Mouse (Mus musculus): ENCODE data around the gene Pafah1b1. TPM values are rescaled to one million over a fixed set of nuclear protein-coding genes. Genes with fewer than 3 reads are reported as not detected.

Gene Pafah1b1
- polyA plus RNA-seq, 1 experiment from 2014 or later: 103 TPM

- H3K4me1 ChIP-seq (ENCODE audit: control insufficient read depth, insufficient read depth, low read length): no peaks in the 10 kb centered on the region
- no peaks in the 10 kb centered on the region; the same call in 1 of the 2 replicates for H3K9me3 ChIP-seq (ENCODE audit: control insufficient read depth, low read length)
- H3K4me3 ChIP-seq (ENCODE audit: low read depth, low read length): no peak overlapping the region
- WGBS: 95% methylated on average over 6 of the region's 6 CpGs
- no peak overlapping the region for H3K27ac ChIP-seq (ENCODE audit: low read depth, low read length)
- ATAC-seq (ENCODE audit: low FRiP score): no peak
- peak; percentile 74 for DNase-seq (ENCODE audit: low spot score, missing footprints)
- no peak overlapping the region for H3K9ac ChIP-seq (ENCODE audit: low read length)
- no peak overlapping the region for H3K4me2 ChIP-seq
- peaks cover 39% of the 10 kb centered on the region for H3K36me3 ChIP-seq (ENCODE audit: control insufficient read depth, insufficient read depth, low read length)
- no peaks in the 10 kb centered on the region for H3K27me3 ChIP-seq (ENCODE audit: control insufficient read depth, insufficient read depth, low read length)
Observed at GRCm38 (mm10) chr11:74662221-74662620, 62.2 kb downstream of the Pafah1b1 start.

GRCm38 (mm10) chr11:74661641-74662040 lies 62.8 kb downstream of the Pafah1b1 start:
- Histone ChIP-seq H3K4me2 (no peak overlapping the region), H3K4me3 (ENCODE audit: low read depth, low read length) (no peak overlapping the region), H3K9me3 (ENCODE audit: control insufficient read depth, low read length) (no peaks in the 10 kb centered on the region; the same call in 1 of the 2 replicates), H3K36me3 (ENCODE audit: control insufficient read depth, insufficient read depth, low read length) (peaks cover 42% of the 10 kb centered on the region), H3K27ac (ENCODE audit: low read depth, low read length) (no peak overlapping the region), H3K4me1 (ENCODE audit: control insufficient read depth, insufficient read depth, low read length) (no peaks in the 10 kb centered on the region), H3K27me3 (ENCODE audit: control insufficient read depth, insufficient read depth, low read length) (no peaks in the 10 kb centered on the region), H3K9ac (ENCODE audit: low read length) (no peak overlapping the region)
- no peak for ATAC-seq (ENCODE audit: low FRiP score)
- DNase-seq (ENCODE audit: low spot score, missing footprints): no peak
- WGBS: 93% methylated on average over 19 of the region's 19 CpGs

DNA sequence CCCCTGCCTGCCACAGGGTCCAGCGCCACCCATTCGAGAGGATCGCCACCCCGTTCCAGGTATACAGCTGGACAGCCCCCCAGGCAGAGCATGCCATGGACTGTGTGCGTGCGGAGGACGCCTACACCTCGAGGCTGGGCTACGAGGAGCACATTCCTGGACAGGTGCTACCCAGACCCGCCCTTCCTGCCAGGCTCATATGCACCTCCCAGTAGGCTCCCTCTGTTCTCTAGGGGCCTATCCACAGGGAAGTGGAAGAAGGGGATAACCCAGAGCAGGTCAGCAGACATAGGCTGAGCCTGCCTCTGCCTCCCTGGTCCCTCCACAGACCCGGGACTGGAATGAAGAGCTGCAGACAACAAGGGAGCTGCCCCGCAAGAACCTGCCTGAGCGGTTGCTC lies 64.1 kb downstream of the Pafah1b1 start:
- Histone ChIP-seq H3K27ac (ENCODE audit: low read depth, low read length) (no peak overlapping the region), H3K4me2 (no peak overlapping the region), H3K4me1 (ENCODE audit: control insufficient read depth, insufficient read depth, low read length) (no peaks in the 10 kb centered on the region), H3K4me3 (ENCODE audit: low read depth, low read length) (no peak overlapping the region), H3K27me3 (ENCODE audit: control insufficient read depth, insufficient read depth, low read length) (no peaks in the 10 kb centered on the region), H3K36me3 (ENCODE audit: control insufficient read depth, insufficient read depth, low read length) (peaks cover 34% of the 10 kb centered on the region), H3K9ac (ENCODE audit: low read length) (no peak overlapping the region), H3K9me3 (ENCODE audit: control insufficient read depth, low read length) (no peaks in the 10 kb centered on the region; the same call in 1 of the 2 replicates)
- ATAC-seq (ENCODE audit: low FRiP score) (no peak), DNase-seq (ENCODE audit: low spot score, missing footprints) (no peak)
- WGBS: 94% methylated on average over 13 of the region's 13 CpGs

DNA sequence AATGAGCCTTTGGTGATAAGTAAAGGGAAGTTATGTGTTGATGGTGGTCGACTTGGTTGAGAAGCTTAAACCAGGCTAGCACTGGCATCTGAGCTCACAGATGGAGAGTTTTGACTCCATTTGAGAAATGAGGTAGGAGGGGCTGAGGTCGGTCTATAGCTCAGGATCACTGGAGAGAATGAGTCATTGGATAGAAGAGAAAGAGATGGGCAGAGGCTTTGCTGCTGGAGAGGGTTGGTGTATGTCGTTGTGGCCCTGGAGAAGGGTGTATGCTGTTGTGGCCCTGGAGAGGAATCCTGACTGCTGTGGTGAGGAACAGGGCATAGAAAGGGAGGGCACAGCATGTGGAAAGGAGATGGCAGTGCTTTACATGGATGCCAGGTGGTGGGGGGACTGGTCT lies 68.5 kb downstream of the Pafah1b1 start:
- DNase-seq (ENCODE audit: low spot score, missing footprints) (peak; percentile 54), ATAC-seq (ENCODE audit: low FRiP score) (no peak)
- H3K4me1 ChIP-seq (ENCODE audit: control insufficient read depth, insufficient read depth, low read length): peaks cover 10% of the 10 kb centered on the region
- H3K9me3 ChIP-seq (ENCODE audit: control insufficient read depth, low read length): no peaks in the 10 kb centered on the region; the same call in 1 of the 2 replicates
- peaks cover 31% of the 10 kb centered on the region for H3K36me3 ChIP-seq (ENCODE audit: control insufficient read depth, insufficient read depth, low read length)
- no peak overlapping the region for H3K4me3 ChIP-seq (ENCODE audit: low read depth, low read length)
- 91% methylated on average over 3 of the region's 3 CpGs for WGBS
- H3K4me2 ChIP-seq: no peak overlapping the region
- no peak overlapping the region for H3K9ac ChIP-seq (ENCODE audit: low read length)
- no peak overlapping the region for H3K27ac ChIP-seq (ENCODE audit: low read depth, low read length)
- H3K27me3 ChIP-seq (ENCODE audit: control insufficient read depth, insufficient read depth, low read length): no peaks in the 10 kb centered on the region

DNA sequence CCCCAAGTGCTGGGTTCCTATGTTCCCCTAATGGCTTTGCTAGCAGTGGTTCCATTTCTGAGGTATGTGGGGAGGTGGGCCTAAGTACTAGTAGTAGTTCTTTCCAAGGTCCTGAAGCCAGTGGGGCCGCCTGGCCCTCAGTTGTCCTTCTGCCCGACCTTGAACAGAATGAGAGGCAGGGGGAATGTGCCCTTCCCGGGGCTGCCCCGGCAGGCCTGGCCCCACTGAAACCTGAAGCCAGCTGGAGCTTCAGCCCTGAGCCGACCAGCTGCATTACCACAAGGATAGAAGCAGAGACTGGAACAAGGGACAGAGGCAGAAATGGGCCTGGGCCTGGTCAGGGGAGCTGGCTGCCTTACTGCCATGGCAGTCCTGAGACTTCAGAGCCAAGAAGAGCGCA lies 71.1 kb downstream of the Pafah1b1 start:
- no peak overlapping the region for H3K9ac ChIP-seq (ENCODE audit: low read length)
- peak; percentile 37 for DNase-seq (ENCODE audit: low spot score, missing footprints)
- 72% methylated on average over 6 of the region's 6 CpGs for WGBS
- H3K36me3 ChIP-seq (ENCODE audit: control insufficient read depth, insufficient read depth, low read length): peaks cover 14% of the 10 kb centered on the region
- H3K9me3 ChIP-seq (ENCODE audit: control insufficient read depth, low read length): no peaks in the 10 kb centered on the region; the same call in 1 of the 2 replicates
- no peaks in the 10 kb centered on the region for H3K27me3 ChIP-seq (ENCODE audit: control insufficient read depth, insufficient read depth, low read length)
- no peak for ATAC-seq (ENCODE audit: low FRiP score)
- peaks cover 26% of the 10 kb centered on the region for H3K4me1 ChIP-seq (ENCODE audit: control insufficient read depth, insufficient read depth, low read length)
- H3K4me3 ChIP-seq (ENCODE audit: low read depth, low read length): no peak overlapping the region
- no peak overlapping the region for H3K4me2 ChIP-seq
- H3K27ac ChIP-seq (ENCODE audit: low read depth, low read length): no peak overlapping the region

GRCm38 (mm10) chr11:74652791-74653191 lies 71.7 kb downstream of the Pafah1b1 start:
- ATAC-seq (ENCODE audit: low FRiP score) (no peak), DNase-seq (ENCODE audit: low spot score, missing footprints) (peak; percentile 82)
- Histone ChIP-seq H3K4me1 (ENCODE audit: control insufficient read depth, insufficient read depth, low read length) (peaks cover 26% of the 10 kb centered on the region), H3K9me3 (ENCODE audit: control insufficient read depth, low read length) (no peaks in the 10 kb centered on the region), H3K27ac (ENCODE audit: low read depth, low read length) (no peak overlapping the region), H3K27me3 (ENCODE audit: control insufficient read depth, insufficient read depth, low read length) (no peaks in the 10 kb centered on the region), H3K9ac (ENCODE audit: low read length) (0 out of 2 replicates have a peak overlapping the region, but pooled peaks have one; percentile 16), H3K36me3 (ENCODE audit: control insufficient read depth, insufficient read depth, low read length) (peaks cover 9% of the 10 kb centered on the region), H3K4me3 (ENCODE audit: low read depth, low read length) (no peak overlapping the region), H3K4me2 (no peak overlapping the region)
- 60% methylated on average over 4 of the region's 4 CpGs for WGBS

DNA sequence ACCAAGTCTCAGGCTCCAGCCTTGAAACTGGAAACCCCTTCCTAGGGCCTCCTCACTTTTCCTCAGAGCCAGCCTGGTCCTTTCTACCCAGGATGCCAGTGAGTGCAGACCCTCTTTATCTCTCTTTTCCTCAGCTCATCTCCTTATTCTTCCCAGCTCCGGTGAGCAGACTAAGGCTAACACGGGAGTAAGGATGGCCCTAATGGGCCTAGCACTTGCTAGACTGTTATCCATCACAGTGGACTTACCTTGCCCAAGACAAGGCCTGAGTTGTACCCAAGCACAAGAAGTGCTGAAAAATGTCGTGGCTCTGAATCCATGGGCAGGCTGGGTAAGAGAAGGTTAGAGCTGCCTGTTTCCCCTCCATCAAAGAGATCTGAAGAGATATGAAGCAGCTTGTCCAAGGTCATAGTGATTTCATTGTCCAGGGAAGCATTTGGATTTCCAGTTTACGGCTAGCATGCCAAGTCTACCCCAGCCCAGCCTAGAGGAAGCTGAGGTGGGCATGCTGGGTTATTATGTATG lies 73.8 kb downstream of the Pafah1b1 start:
- no peaks in the 10 kb centered on the region for H3K36me3 ChIP-seq (ENCODE audit: control insufficient read depth, insufficient read depth, low read length)
- H3K4me2 ChIP-seq: peak overlapping the region; percentile 98
- no peaks in the 10 kb centered on the region for H3K27me3 ChIP-seq (ENCODE audit: control insufficient read depth, insufficient read depth, low read length)
- peak overlapping the region; percentile 92; the same call in 1 of the 2 replicates for H3K4me3 ChIP-seq (ENCODE audit: low read depth, low read length)
- WGBS: 71% methylated on average over 4 of the region's 4 CpGs
- DNase-seq (ENCODE audit: low spot score, missing footprints) (peak; percentile 76), ATAC-seq (ENCODE audit: low FRiP score) (no peak)
- H3K9ac ChIP-seq (ENCODE audit: low read length): peak overlapping the region; percentile 2; the same call in 1 of the 2 replicates
- no peaks in the 10 kb centered on the region for H3K9me3 ChIP-seq (ENCODE audit: control insufficient read depth, low read length)
- no peak overlapping the region for H3K27ac ChIP-seq (ENCODE audit: low read depth, low read length)
- peaks cover 26% of the 10 kb centered on the region for H3K4me1 ChIP-seq (ENCODE audit: control insufficient read depth, insufficient read depth, low read length)

GRCm38 (mm10) chr11:74649647-74650551 lies 74.6 kb downstream of the Pafah1b1 start:
- H3K4me1 ChIP-seq (ENCODE audit: control insufficient read depth, insufficient read depth, low read length): peaks cover 26% of the 10 kb centered on the region
- ATAC-seq (ENCODE audit: low FRiP score) (peak; percentile 77), DNase-seq (ENCODE audit: low spot score, missing footprints) (peak; percentile 86)
- H3K9ac ChIP-seq (ENCODE audit: low read length): peak overlapping the region; percentile 86
- 2% methylated on average over 49 of the region's 53 CpGs for WGBS
- peak overlapping the region; percentile 6; the same call in 1 of the 2 replicates for H3K27ac ChIP-seq (ENCODE audit: low read depth, low read length)
- H3K27me3 ChIP-seq (ENCODE audit: control insufficient read depth, insufficient read depth, low read length): no peaks in the 10 kb centered on the region
- H3K4me3 ChIP-seq (ENCODE audit: low read depth, low read length): peak overlapping the region; percentile 92
- H3K4me2 ChIP-seq: peak overlapping the region; percentile 98
- H3K9me3 ChIP-seq (ENCODE audit: control insufficient read depth, low read length): no peaks in the 10 kb centered on the region
- no peaks in the 10 kb centered on the region for H3K36me3 ChIP-seq (ENCODE audit: control insufficient read depth, insufficient read depth, low read length)

DNA sequence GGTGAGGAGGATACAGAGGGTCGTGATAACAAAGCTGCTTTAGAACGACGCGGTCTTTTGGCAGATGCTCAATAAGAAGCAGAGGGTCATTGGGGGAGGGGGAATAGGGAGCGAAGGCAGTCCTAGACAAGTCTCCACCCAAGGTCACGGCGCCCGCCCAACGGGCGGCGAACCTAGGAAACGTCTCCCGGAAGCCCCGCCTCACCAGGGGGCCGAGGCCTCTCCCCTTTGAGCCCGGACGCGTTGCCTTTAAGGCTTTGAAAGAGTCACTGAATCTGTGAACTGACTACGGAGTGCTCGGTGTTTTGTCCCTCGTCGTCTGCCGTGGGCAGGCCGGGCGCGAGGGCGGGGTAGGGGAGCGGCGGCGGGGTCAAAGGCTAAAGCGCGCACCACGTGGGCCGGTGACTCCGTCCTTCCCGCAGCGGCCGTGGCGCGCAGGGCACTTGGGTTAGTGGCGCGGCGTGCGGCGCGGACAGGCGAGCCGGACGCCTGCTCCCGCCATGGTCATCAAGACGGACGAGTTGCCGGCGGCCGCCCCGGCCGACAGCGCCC lies 75.3 kb downstream of the Pafah1b1 start, which contains the start of gene Cluh:
Gene Cluh, plus strand, starts transcription at position 401 of the 552 bp plus-strand sequence.
- peak within 1 kb of the TSS; percentile 98 for H3K4me2 ChIP-seq
- H3K4me1 ChIP-seq (ENCODE audit: control insufficient read depth, insufficient read depth, low read length): peaks cover 26% of the 10 kb centered on the region
- DNase-seq (ENCODE audit: low spot score, missing footprints) (peak; percentile 99), ATAC-seq (ENCODE audit: low FRiP score) (peak; percentile 93)
- peak within 1 kb of the TSS; percentile 92 for H3K4me3 ChIP-seq (ENCODE audit: low read depth, low read length)
- peak within 1 kb of the TSS; percentile 86 for H3K9ac ChIP-seq (ENCODE audit: low read length)
- no peaks in the 10 kb centered on the region for H3K9me3 ChIP-seq (ENCODE audit: control insufficient read depth, low read length)
- under 1% methylated on average over 58 of the region's 58 CpGs for WGBS
- no peaks in the 10 kb centered on the region for H3K27me3 ChIP-seq (ENCODE audit: control insufficient read depth, insufficient read depth, low read length)
- no peaks in the 10 kb centered on the region for H3K36me3 ChIP-seq (ENCODE audit: control insufficient read depth, insufficient read depth, low read length)
- H3K27ac ChIP-seq (ENCODE audit: low read depth, low read length): peak within 1 kb of the TSS; percentile 67

All from midbrain, embryonic 11.5 days (tissue).